Mouse (Mus musculus): ENCODE results near the gene Tex33.

Gene Tex33

GRCm38 (mm10) chr15:78395478-78395962 lies at the start of gene Tex33:
Gene Tex33 (minus strand): TSS chr15:78395912.
- in situ Hi-C loops (cut with MboI; ENCODE audit: low pct_unique_long_range_greater_than_20kb in 1 of 2, low sequenced_read_pairs in 2 of 2, unreplicated experiment in 1 of 2), result no loop called here

GRCm38 (mm10) chr15:78443857-78444256 lies 48.1 kb upstream of the Tex33 start:
- in situ Hi-C loops (cut with MboI; ENCODE audit: low pct_unique_long_range_greater_than_20kb in 1 of 2, low sequenced_read_pairs in 2 of 2, unreplicated experiment in 1 of 2), result no loop called here

- in situ Hi-C loops (cut with MboI; ENCODE audit: low pct_unique_long_range_greater_than_20kb in 1 of 2, low sequenced_read_pairs in 2 of 2, unreplicated experiment in 1 of 2), result no loop called here
Observed at GRCm38 (mm10) chr15:78442231-78442630, 46.5 kb upstream of the Tex33 start.

- in situ Hi-C loops (cut with MboI; ENCODE audit: low pct_unique_long_range_greater_than_20kb in 1 of 2, low sequenced_read_pairs in 2 of 2, unreplicated experiment in 1 of 2), result no loop called here
Observed at GRCm38 (mm10) chr15:78438973-78439372, 43.3 kb upstream of the Tex33 start.

- in situ Hi-C loops (cut with MboI; ENCODE audit: low pct_unique_long_range_greater_than_20kb in 1 of 2, low sequenced_read_pairs in 2 of 2, unreplicated experiment in 1 of 2), result no loop called here
Observed at GRCm38 (mm10) chr15:78438505-78438904, 42.8 kb upstream of the Tex33 start.

- in situ Hi-C loops (cut with MboI; ENCODE audit: low pct_unique_long_range_greater_than_20kb in 1 of 2, low sequenced_read_pairs in 2 of 2, unreplicated experiment in 1 of 2), result no loop called here
Observed at GRCm38 (mm10) chr15:78438018-78438394, 42.3 kb upstream of the Tex33 start.

- in situ Hi-C loops (cut with MboI; ENCODE audit: low pct_unique_long_range_greater_than_20kb in 1 of 2, low sequenced_read_pairs in 2 of 2, unreplicated experiment in 1 of 2), result no loop called here
Observed at GRCm38 (mm10) chr15:78437237-78438017, 41.7 kb upstream of the Tex33 start.

GRCm38 (mm10) chr15:78436380-78437192 lies 40.9 kb upstream of the Tex33 start:
- in situ Hi-C loops (cut with MboI; ENCODE audit: low pct_unique_long_range_greater_than_20kb in 1 of 2, low sequenced_read_pairs in 2 of 2, unreplicated experiment in 1 of 2), result no loop called here

GRCm38 (mm10) chr15:78435681-78436080 lies 40.0 kb upstream of the Tex33 start:
- in situ Hi-C loops (cut with MboI; ENCODE audit: low pct_unique_long_range_greater_than_20kb in 1 of 2, low sequenced_read_pairs in 2 of 2, unreplicated experiment in 1 of 2), result no loop called here

- in situ Hi-C loops (cut with MboI; ENCODE audit: low pct_unique_long_range_greater_than_20kb in 1 of 2, low sequenced_read_pairs in 2 of 2, unreplicated experiment in 1 of 2), result no loop called here
Observed at GRCm38 (mm10) chr15:78434896-78435520, 39.3 kb upstream of the Tex33 start.

GRCm38 (mm10) chr15:78431541-78432121 lies 35.9 kb upstream of the Tex33 start:
- in situ Hi-C loops (cut with MboI; ENCODE audit: low pct_unique_long_range_greater_than_20kb in 1 of 2, low sequenced_read_pairs in 2 of 2, unreplicated experiment in 1 of 2), result no loop called here

GRCm38 (mm10) chr15:78430874-78431273 lies 35.2 kb upstream of the Tex33 start:
- in situ Hi-C loops (cut with MboI; ENCODE audit: low pct_unique_long_range_greater_than_20kb in 1 of 2, low sequenced_read_pairs in 2 of 2, unreplicated experiment in 1 of 2), result no loop called here

GRCm38 (mm10) chr15:78429871-78430622 lies 34.3 kb upstream of the Tex33 start:
- in situ Hi-C loops (cut with MboI; ENCODE audit: low pct_unique_long_range_greater_than_20kb in 1 of 2, low sequenced_read_pairs in 2 of 2, unreplicated experiment in 1 of 2), result no loop called here

- in situ Hi-C loops (cut with MboI; ENCODE audit: low pct_unique_long_range_greater_than_20kb in 1 of 2, low sequenced_read_pairs in 2 of 2, unreplicated experiment in 1 of 2), result no loop called here
Observed at GRCm38 (mm10) chr15:78429139-78429459, 33.4 kb upstream of the Tex33 start.

GRCm38 (mm10) chr15:78428391-78429138 lies 32.9 kb upstream of the Tex33 start, which contains the start of gene Kctd17:
Gene Kctd17 (plus strand): TSS chr15:78428564.
- in situ Hi-C loops (cut with MboI; ENCODE audit: low pct_unique_long_range_greater_than_20kb in 1 of 2, low sequenced_read_pairs in 2 of 2, unreplicated experiment in 1 of 2), result no loop called here

GRCm38 (mm10) chr15:78425230-78425629 lies 29.5 kb upstream of the Tex33 start:
- in situ Hi-C loops (cut with MboI; ENCODE audit: low pct_unique_long_range_greater_than_20kb in 1 of 2, low sequenced_read_pairs in 2 of 2, unreplicated experiment in 1 of 2), result no loop called here

GRCm38 (mm10) chr15:78424507-78424906 lies 28.8 kb upstream of the Tex33 start:
- in situ Hi-C loops (cut with MboI; ENCODE audit: low pct_unique_long_range_greater_than_20kb in 1 of 2, low sequenced_read_pairs in 2 of 2, unreplicated experiment in 1 of 2), result no loop called here

Measured in mouse embryonic stem cell (cell line).